Mouse (Mus musculus) MEL (cell line): ENCODE data around the gene Klf13. TPM values are rescaled to one million over a fixed set of nuclear protein-coding genes. Genes with fewer than 3 reads are reported as not detected.
A peak's percentile ranks its signal among the peaks of the same experiment; 100 is the strongest.

Source experiments
- DNase-seq: peaks from one replicate; pipeline ENCODE4 v3.0.0; 2011; ENCODE audit warnings: low read depth, low spot score
- H3K27ac ChIP-seq: 2 replicates; pipeline ENCODE4 v1.5.1; 2012; ENCODE audit warnings: low read depth, mild to moderate bottlenecking, control low read depth, low read length, moderate library complexity; ENCODE audit not compliant: control insufficient read depth
- H3K27me3 ChIP-seq, 2 experiments: fragments of 150-350 bp in 1 of 2; sonication (generic) in 1 of 2; 2 replicates each; pipeline ENCODE4 v1.6.1; 2012; ENCODE audit warnings: low read length in 2 of 2, mild to moderate bottlenecking in 2 of 2, improper control_type of control experiment in 1 of 2, moderate library complexity in 1 of 2; ENCODE audit not compliant: insufficient read depth in 2 of 2, control insufficient read depth in 1 of 2
- H3K36me3 ChIP-seq, 2 experiments: 2 replicates each; pipeline ENCODE4 v1.6.1; 2012 to 2014; ENCODE audit warnings: low read length in 2 of 2, improper control_type of control experiment in 1 of 2, inconsistent platforms in 1 of 2, mild to moderate bottlenecking in 1 of 2; ENCODE audit not compliant: insufficient read depth in 2 of 2, control insufficient read depth in 1 of 2
- H3K4me1 ChIP-seq, 2 experiments: fragments of 150-350 bp in 1 of 2; sonication (generic) in 1 of 2; 2 replicates each; pipeline ENCODE4 v1.6.1; 2012; ENCODE audit warnings: low read length in 2 of 2, improper control_type of control experiment in 1 of 2, mild to moderate bottlenecking in 1 of 2; ENCODE audit not compliant: insufficient read depth in 2 of 2, control insufficient read depth in 1 of 2
- H3K4me3 ChIP-seq, 2 experiments: fragments of 150-350 bp in 1 of 2; sonication (generic) in 1 of 2; 2 replicates each; pipeline ENCODE4 v1.5.1; 2012; ENCODE audit warnings: low read depth in 2 of 2, low read length in 2 of 2, mild to moderate bottlenecking in 2 of 2, moderate library complexity in 2 of 2, control low read depth in 1 of 2, improper control_type of control experiment in 1 of 2; ENCODE audit not compliant: control insufficient read depth in 1 of 2, insufficient read depth in 1 of 2
- H3K79me2 ChIP-seq: 2 replicates; pipeline ENCODE4 v1.6.1; 2012; ENCODE audit warnings: mild to moderate bottlenecking, low read length, moderate library complexity; ENCODE audit not compliant: control insufficient read depth, poor library complexity, insufficient read depth
- H3K9ac ChIP-seq: 2 replicates; pipeline ENCODE4 v1.6.1; 2012; ENCODE audit warnings: low read depth, mild to moderate bottlenecking, control low read depth, low read length, moderate library complexity; ENCODE audit not compliant: control insufficient read depth, poor library complexity, severe bottlenecking
- H3K9me3 ChIP-seq: fragments of 150-350 bp; sonication (generic); replicated peaks from 2 replicates; pipeline ENCODE4 v1.6.1; 2012; ENCODE audit warnings: mild to moderate bottlenecking, low read length, improper control_type of control experiment, moderate library complexity; ENCODE audit not compliant: insufficient read depth
- CHD1 ChIP-seq: IDR thresholded peaks from 2 replicates; pipeline ENCODE4 v1.6.1; 2012; ENCODE audit warnings: low read depth, mild to moderate bottlenecking, inconsistent platforms, low read length, improper control_type of control experiment
- CTCF ChIP-seq, 3 experiments: IDR thresholded peaks in 2 of 3; conservative IDR thresholded peaks in 1 of 3; 2 replicates each; pipeline ENCODE4 v1.5.1; 2011 to 2012; ENCODE audit warnings: low read length in 3 of 3, low read depth in 2 of 3, mild to moderate bottlenecking in 2 of 3, improper control_type of control experiment in 1 of 3, inconsistent platforms in 1 of 3, mixed read lengths in 1 of 3, moderate library complexity in 1 of 3; ENCODE audit not compliant: control insufficient read depth in 1 of 3, insufficient read depth in 1 of 3, poor library complexity in 1 of 3, severe bottlenecking in 1 of 3
- ELF1 ChIP-seq: IDR thresholded peaks from 2 replicates; pipeline ENCODE4 v1.6.1; 2014; ENCODE audit warnings: low read depth, mild to moderate bottlenecking, inconsistent platforms, low read length, improper control_type of control experiment, moderate library complexity
- EP300 ChIP-seq, 2 experiments: IDR thresholded peaks; 2 replicates each; pipeline ENCODE4 v1.6.1; 2011; ENCODE audit warnings: improper control_type of control experiment in 2 of 2, low read length in 2 of 2, low read depth in 1 of 2, mild to moderate bottlenecking in 1 of 2
- ETS1 ChIP-seq: IDR thresholded peaks from 2 replicates; pipeline ENCODE4 v1.6.1; 2012; ENCODE audit warnings: low read depth, mild to moderate bottlenecking, inconsistent platforms, low read length, improper control_type of control experiment, moderate library complexity
- GABPA ChIP-seq: IDR thresholded peaks from 2 replicates; pipeline ENCODE4 v1.6.1; 2012; ENCODE audit warnings: low read depth, mild to moderate bottlenecking, inconsistent platforms, low read length, improper control_type of control experiment, moderate library complexity
- GATA1 ChIP-seq: IDR thresholded peaks from 2 replicates; pipeline ENCODE4 v1.6.1; 2011; ENCODE audit warnings: low read depth, low read length, improper control_type of control experiment
- JUND ChIP-seq: IDR thresholded peaks from 2 replicates; pipeline ENCODE4 v1.6.1; 2011; ENCODE audit warnings: low read depth, mild to moderate bottlenecking, improper control_type of control experiment, low read length
- MAFK ChIP-seq: IDR thresholded peaks from 2 replicates; pipeline ENCODE4 v1.6.1; 2011; ENCODE audit warnings: low read depth, mild to moderate bottlenecking, low read length, improper control_type of control experiment, borderline replicate concordance
- MAZ ChIP-seq: IDR thresholded peaks from 2 replicates; pipeline ENCODE4 v1.6.1; 2012; ENCODE audit warnings: low read depth, mild to moderate bottlenecking, inconsistent platforms, low read length, improper control_type of control experiment
- MEF2A ChIP-seq: IDR thresholded peaks from 2 replicates; pipeline ENCODE4 v1.6.1; 2014; ENCODE audit warnings: low read depth, mild to moderate bottlenecking, inconsistent platforms, low read length, improper control_type of control experiment; ENCODE audit not compliant: poor library complexity, insufficient replicate concordance, severe bottlenecking; ENCODE audit errors: extremely low read depth
- MXI1 ChIP-seq: IDR thresholded peaks from 2 replicates; pipeline ENCODE4 v1.6.1; 2011; ENCODE audit warnings: mild to moderate bottlenecking, low read depth, low read length, improper control_type of control experiment
- MYB ChIP-seq: IDR thresholded peaks from 2 replicates; pipeline ENCODE4 v1.6.1; 2011; ENCODE audit warnings: mild to moderate bottlenecking, low read depth, low read length, improper control_type of control experiment
- NELFE ChIP-seq: IDR thresholded peaks from 2 replicates; pipeline ENCODE4 v1.6.1; 2011; ENCODE audit warnings: low read depth, low read length, improper control_type of control experiment
- NRF1 ChIP-seq: IDR thresholded peaks from 2 replicates; pipeline ENCODE4 v1.6.1; 2014; ENCODE audit warnings: low read depth, mild to moderate bottlenecking, inconsistent platforms, low read length, improper control_type of control experiment, moderate library complexity; ENCODE audit not compliant: poor library complexity, insufficient read depth, severe bottlenecking
- POLR2A ChIP-seq, 2 experiments: IDR thresholded peaks; 2 replicates each; pipeline ENCODE4 v1.6.1; 2011 to 2012; ENCODE audit warnings: low read length in 2 of 2, mild to moderate bottlenecking in 2 of 2, control low read depth in 1 of 2, improper control_type of control experiment in 1 of 2, low read depth in 1 of 2, moderate library complexity in 1 of 2; ENCODE audit not compliant: control insufficient read depth in 1 of 2, insufficient read depth in 1 of 2, poor library complexity in 1 of 2
- POLR2AphosphoS2 ChIP-seq: IDR thresholded peaks from 2 replicates; pipeline ENCODE4 v1.6.1; 2011; ENCODE audit warnings: low read length, improper control_type of control experiment
- POLR2AphosphoS5 ChIP-seq: IDR thresholded peaks from 2 replicates; pipeline ENCODE4 v1.6.1; 2012; ENCODE audit warnings: low read depth, borderline replicate concordance, mild to moderate bottlenecking, inconsistent platforms, low read length, moderate library complexity, mixed read lengths
- RAD21 ChIP-seq: IDR thresholded peaks from 2 replicates; pipeline ENCODE4 v1.6.1; 2011; ENCODE audit warnings: mild to moderate bottlenecking, low read depth, low read length, improper control_type of control experiment
- RCOR1 ChIP-seq: IDR thresholded peaks from 2 replicates; pipeline ENCODE4 v1.6.1; 2012; ENCODE audit warnings: low read depth, mild to moderate bottlenecking, inconsistent platforms, low read length, improper control_type of control experiment
- SMC3 ChIP-seq: IDR thresholded peaks from 2 replicates; pipeline ENCODE4 v1.6.1; 2011; ENCODE audit warnings: low read depth, low read length, improper control_type of control experiment
- TBP ChIP-seq: IDR thresholded peaks from 2 replicates; pipeline ENCODE4 v1.8.0; 2011; ENCODE audit warnings: low read depth, low read length, improper control_type of control experiment
- TCF12 ChIP-seq: IDR thresholded peaks from 2 replicates; pipeline ENCODE4 v1.6.1; 2014; ENCODE audit warnings: low read depth, mild to moderate bottlenecking, inconsistent platforms, low read length, improper control_type of control experiment, moderate library complexity
- UBTF ChIP-seq: IDR thresholded peaks from 2 replicates; pipeline ENCODE4 v1.6.1; 2012; ENCODE audit warnings: low read depth, mild to moderate bottlenecking, inconsistent platforms, low read length, improper control_type of control experiment, moderate library complexity, borderline replicate concordance; ENCODE audit not compliant: insufficient read depth
- USF1 ChIP-seq: IDR thresholded peaks from 2 replicates; pipeline ENCODE4 v1.6.1; 2014; ENCODE audit warnings: low read depth, mild to moderate bottlenecking, inconsistent platforms, low read length, improper control_type of control experiment, moderate library complexity
- USF2 ChIP-seq, 2 experiments: IDR thresholded peaks; 2 replicates each; pipeline ENCODE4 v1.6.1; 2011 to 2012; ENCODE audit warnings: improper control_type of control experiment in 2 of 2, low read length in 2 of 2, borderline replicate concordance in 1 of 2, inconsistent platforms in 1 of 2, low read depth in 1 of 2, mild to moderate bottlenecking in 1 of 2; ENCODE audit not compliant: insufficient read depth in 1 of 2
- ZC3H11A ChIP-seq: IDR thresholded peaks from 2 replicates; pipeline ENCODE4 v1.6.1; 2012; ENCODE audit warnings: low read depth, mild to moderate bottlenecking, inconsistent platforms, low read length, improper control_type of control experiment
- ZNF384 ChIP-seq: IDR thresholded peaks from 2 replicates; pipeline ENCODE4 v1.6.1; 2012; ENCODE audit warnings: low read depth, mild to moderate bottlenecking, inconsistent platforms, low read length, improper control_type of control experiment
- polyA plus RNA-seq, 2 experiments: library from polyadenylated mRNA; stranded (reverse) in 1 of 2; unstranded in 1 of 2; fragments of >175 nt in 1 of 2; fragments of >200 nt in 1 of 2; gene quantifications; 2 replicates each; pipeline versions ENCODE4 v1.2.1 to v1.2.4; 2012; ENCODE audit warnings: low replicate concordance in 2 of 2, low read depth in 1 of 2; ENCODE audit not compliant: insufficient read length in 2 of 2, insufficient read depth in 1 of 2, missing spikeins in 1 of 2
- total RNA-seq: library from RNA; depleted of rRNA; stranded (reverse); fragments of 300-350 nt; gene quantifications from 2 replicates; pipeline ENCODE4 v1.2.3, GENCODE M21; 2012

Klf13 gene
- total and polyA plus RNA-seq, 3 experiments, result 21.6 to 118 (median 26.9) TPM

- TF ChIP-seq MAZ, result no peak
- no peak for TF ChIP-seq RCOR1
- no peak for TF ChIP-seq TCF12
- TF ChIP-seq ZC3H11A, result no peak
- no peak for TF ChIP-seq SMC3
- TF ChIP-seq POLR2AphosphoS5, result no peak
- no peak for TF ChIP-seq MYB
- no peak for TF ChIP-seq USF2 (IDR thresholded peaks at IDR 0.05; ENCODE audit: borderline replicate concordance in 1 of 2, insufficient read depth in 1 of 2, low read depth in 1 of 2, low read length in 2 of 2)
- TF ChIP-seq EP300 (IDR thresholded peaks at IDR 0.05; ENCODE audit: low read depth in 1 of 2, low read length in 2 of 2), result no peak
- TF ChIP-seq ZNF384, result no peak
- TF ChIP-seq MEF2A, result no peak
- TF ChIP-seq JUND, result no peak
- TF ChIP-seq MAFK, result no peak
- TF ChIP-seq CTCF (IDR thresholded peaks at IDR 0.05 in 2 of 3, conservative IDR thresholded peaks at IDR 0.05 in 1 of 3; ENCODE audit: control insufficient read depth in 1 of 3, insufficient read depth in 1 of 3, low read depth in 2 of 3, low read length in 3 of 3, poor library complexity in 1 of 3, severe bottlenecking in 1 of 3), result no peak
- TF ChIP-seq ETS1, result no peak
- no peak for TF ChIP-seq CHD1
- no peak for TF ChIP-seq MXI1
- TF ChIP-seq TBP, result no peak
- no peak for TF ChIP-seq NRF1
- TF ChIP-seq NELFE, result no peak
- H3K9ac ChIP-seq, result no peak overlapping the region
- no peak for DNase-seq
- H3K79me2 ChIP-seq, result peaks cover 4% of the 10 kb centered on the region; the same call in 1 of the 2 replicates
- no peaks in the 10 kb centered on the region for H3K9me3 ChIP-seq
- H3K4me3 ChIP-seq, result no peak overlapping the region
- H3K4me1 ChIP-seq, result peaks cover 18 to 28% of the 10 kb centered on the region in 2 experiments
- H3K27me3 ChIP-seq, result no peaks in the 10 kb centered on the region
- H3K36me3 ChIP-seq, result peaks cover 0 to 23% of the 10 kb centered on the region in 2 experiments; a peak in 2 of 4 replicates
- H3K27ac ChIP-seq, result no peak overlapping the region
Observed at GRCm38 (mm10) chr7:63943946-63944345, 5.2 kb upstream of the Klf13 start.

- Histone ChIP-seq H3K4me3 (peak overlapping the region; percentile 30 to 55), H3K9me3 (no peaks in the 10 kb centered on the region), H3K4me1 (peaks cover 13% of the 10 kb centered on the region in 2 experiments), H3K27ac (peak overlapping the region; percentile 81), H3K36me3 (peaks cover 0 to 15% of the 10 kb centered on the region in 2 experiments; a peak in 2 of 4 replicates), H3K79me2 (peaks cover 23% of the 10 kb centered on the region), H3K27me3 (no peaks in the 10 kb centered on the region), H3K9ac (peak overlapping the region; percentile 36)
- DNase-seq, result peak; percentile 88
- TF ChIP-seq RCOR1 (peak; percentile 58; the same call in 1 of the 2 replicates), UBTF (no peak), POLR2AphosphoS5 (no peak), USF1 (no peak), EP300 (IDR thresholded peaks at IDR 0.05; ENCODE audit: low read depth in 1 of 2, low read length in 2 of 2) (peak in 1 of 2 experiments; percentile 55; a peak in 3 of 4 replicates), MAZ (no peak), JUND (no peak), CHD1 (no peak), GATA1 (peak; percentile 54; the same call in 1 of the 2 replicates), GABPA (no peak), ELF1 (0 out of 2 replicates have a peak, but pooled peaks have one; percentile 28), POLR2AphosphoS2 (no peak), TCF12 (peak; percentile 67), MYB (no peak), ETS1 (0 out of 2 replicates have a peak, but pooled peaks have one; percentile 18), RAD21 (no peak), TBP (peak; percentile 78; the same call in 1 of the 2 replicates), ZNF384 (no peak), MXI1 (no peak; the same call in 1 of the 2 replicates), SMC3 (no peak), POLR2A (IDR thresholded peaks at IDR 0.05; ENCODE audit: control insufficient read depth in 1 of 2, insufficient read depth in 1 of 2, low read depth in 1 of 2, low read length in 2 of 2, poor library complexity in 1 of 2) (peak in 1 of 2 experiments; percentile 87; a peak in 2 of 4 replicates)
Observed at GRCm38 (mm10) chr7:63941501-63941900, 2.8 kb upstream of the Klf13 start.
